Comparison of ENCODE assay signal across 9 mouse cellular contexts in the genomic region with DNA sequence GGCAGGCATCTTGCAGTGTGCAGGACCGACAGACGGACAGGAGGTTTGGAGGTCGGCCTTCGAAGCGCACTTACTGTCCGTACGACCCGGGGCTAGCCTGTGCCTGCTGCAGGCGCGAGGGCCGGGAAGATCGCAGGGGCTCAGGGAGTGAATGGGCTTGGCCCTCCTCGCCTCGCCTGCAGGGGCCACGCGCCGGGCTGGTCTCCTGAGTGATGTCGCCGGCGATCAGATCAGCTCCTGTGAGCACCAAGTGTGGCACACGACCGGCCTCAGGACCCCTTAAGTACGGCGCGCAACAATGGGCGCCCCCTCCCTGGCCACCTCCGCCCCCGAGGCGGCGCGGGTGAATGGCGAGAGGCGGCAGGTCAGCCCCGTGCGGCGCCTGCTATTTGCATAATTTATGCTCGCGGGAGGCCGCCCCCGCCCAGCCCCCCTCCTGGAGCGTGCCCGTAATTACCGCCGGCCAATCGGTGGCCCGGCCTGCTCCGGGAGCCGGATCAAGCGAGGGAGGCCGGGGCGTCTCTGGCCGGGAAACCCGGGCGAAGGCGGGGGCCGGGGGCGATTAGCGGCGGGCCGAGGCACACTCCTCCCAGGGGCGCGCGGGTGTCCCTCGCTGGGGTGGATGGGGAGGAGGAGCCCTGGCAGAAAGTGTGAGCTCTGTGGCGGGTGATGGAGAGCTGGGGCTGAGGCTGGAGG. TPM values are rescaled to one million over a fixed set of nuclear protein-coding genes. Genes with fewer than 3 reads are reported as not detected.
DNase-seq lines count a peak whose midpoint lies in the region; ATAC-seq and TF ChIP-seq lines count a peak whose summit lies in the region.
"Had no signal": no experiment of that assay in that cellular context is flagged by ENCODE, and none has a peak within 500 bp of the region (broad histone marks: within the 10 kb centered on the region; RNA-seq: fewer than 3 reads in every experiment).

Gene Neurog1, minus strand, starts transcription at position 240 of the 696 bp plus-strand sequence.

- H3K4me2 ChIP-seq in heart, embryonic 11.5 days, result peak within 1 kb of the TSS; percentile 59
- peak within 1 kb of the TSS; percentile 52 for H3K4me2 ChIP-seq in forebrain, embryonic 12.5 days
- H3K4me2 ChIP-seq in midbrain, embryonic 15.5 days, result peak within 1 kb of the TSS; percentile 59

- H3K9me3 ChIP-seq in heart, embryonic 11.5 days (replicated peaks; ENCODE audit: control insufficient read depth, low read length), result no peaks in the 10 kb centered on the region
- H3K9me3 ChIP-seq in G1E (replicated peaks), result peaks cover 78% of the 10 kb centered on the region
- no peaks in the 10 kb centered on the region for H3K9me3 ChIP-seq in forebrain, embryonic 12.5 days
- no peaks in the 10 kb centered on the region for H3K9me3 ChIP-seq in midbrain, embryonic 15.5 days

- no peak within 1 kb of the TSS for H3K27ac ChIP-seq in heart, embryonic 11.5 days (ENCODE audit: low read depth, low read length)
- peak within 1 kb of the TSS; percentile 72 for H3K27ac ChIP-seq in forebrain, embryonic 12.5 days
- H3K27ac ChIP-seq in midbrain, embryonic 15.5 days, result no peak within 1 kb of the TSS

- H3K36me3 ChIP-seq in heart, embryonic 11.5 days (ENCODE audit: control insufficient read depth, insufficient read depth, low read length), result no peaks in the 10 kb centered on the region
- no peaks in the 10 kb centered on the region for H3K36me3 ChIP-seq in G1E (replicated peaks)
- no peaks in the 10 kb centered on the region for H3K36me3 ChIP-seq in forebrain, embryonic 12.5 days (replicated peaks)
- H3K36me3 ChIP-seq in midbrain, embryonic 15.5 days (replicated peaks), result no peaks in the 10 kb centered on the region

- peaks cover 100% of the 10 kb centered on the region for H3K27me3 ChIP-seq in heart, embryonic 11.5 days (ENCODE audit: control insufficient read depth, insufficient read depth, low read length)
- peaks cover 5% of the 10 kb centered on the region; the same call in 1 of the 2 replicates for H3K27me3 ChIP-seq in G1E (ENCODE audit: insufficient read depth, low read length)
- H3K27me3 ChIP-seq in forebrain, embryonic 12.5 days, result peaks cover 98% of the 10 kb centered on the region
- peaks cover 94% of the 10 kb centered on the region for H3K27me3 ChIP-seq in midbrain, embryonic 15.5 days (replicated peaks)

- no peak for TF ChIP-seq CTCF in G1E (IDR thresholded peaks at IDR 0.05; ENCODE audit: low read depth, low read length)

- WGBS in heart, embryonic 11.5 days (ENCODE audit: insufficient replicate concordance), result under 1% methylated on average over 61 of the region's 65 CpGs
- under 1% methylated on average over 65 of the region's 65 CpGs for WGBS in forebrain, embryonic 12.5 days
- WGBS in midbrain, embryonic 15.5 days, result under 1% methylated on average over 65 of the region's 65 CpGs

- ATAC-seq in heart, embryonic 11.5 days (replicated peaks; ENCODE audit: insufficient number of reproducible peaks, low FRiP score, low TSS enrichment), result peak; percentile 46; the same call in 1 of the 2 replicates
- ATAC-seq in G1E (ENCODE audit: extremely low read depth, insufficient number of reproducible peaks, low FRiP score, poor library complexity, severe bottlenecking), result no peak
- ATAC-seq in forebrain, embryonic 12.5 days (ENCODE audit: low FRiP score), result peak; percentile 87
- peak; percentile 73 for ATAC-seq in midbrain, embryonic 15.5 days (replicated peaks)
- no peak for ATAC-seq in inflammation-experienced regulatory T-cells, adult 6 months

- peak within 1 kb of the TSS; percentile 35 for H3K4me3 ChIP-seq in heart, embryonic 11.5 days (ENCODE audit: low read depth, low read length)
- H3K4me3 ChIP-seq in G1E (ENCODE audit: low read depth, low read length), result peak within 1 kb of the TSS; percentile 38; the same call in 1 of the 2 replicates
- peak within 1 kb of the TSS; percentile 39 for H3K4me3 ChIP-seq in forebrain, embryonic 12.5 days (replicated peaks)
- peak within 1 kb of the TSS; percentile 36 for H3K4me3 ChIP-seq in midbrain, embryonic 15.5 days

- no peak for DNase-seq in heart, postnatal 25 days (ENCODE audit: low spot score)
- DNase-seq in G1E (ENCODE audit: low spot score), result no peak
- peak; percentile 12 to 19 for DNase-seq in kidney, postnatal 36 days
- no peak for DNase-seq in spleen, postnatal 14 days (ENCODE audit: low spot score in 2 of 2)

- no peak within 1 kb of the TSS for H3K9ac ChIP-seq in heart, embryonic 11.5 days (ENCODE audit: low read depth, low read length)
- H3K9ac ChIP-seq in forebrain, embryonic 12.5 days, result peak within 1 kb of the TSS; percentile 53
- 0 out of 2 replicates have a peak within 1 kb of the TSS, but pooled peaks have one; percentile 5 for H3K9ac ChIP-seq in midbrain, embryonic 15.5 days

- no peaks in the 10 kb centered on the region for H3K4me1 ChIP-seq in heart, embryonic 11.5 days (ENCODE audit: control insufficient read depth, insufficient read depth, low read length)
- H3K4me1 ChIP-seq in G1E (ENCODE audit: insufficient read depth, low read depth, low read length), result no peaks in the 10 kb centered on the region
- peaks cover 67% of the 10 kb centered on the region for H3K4me1 ChIP-seq in forebrain, embryonic 12.5 days
- peaks cover 31% of the 10 kb centered on the region for H3K4me1 ChIP-seq in midbrain, embryonic 15.5 days

- intact Hi-C loops in heart, postnatal 25 days (cut with DNase I), result no loop called here

RNA-seq across cellular contexts. Expression of gene Neurog1, which starts in this region (rescaled TPM):
- polyA plus RNA-seq in heart, embryonic 11.5 days (2014; fragmentation: Nextera tagmentation; extraction: Ambion mirVana), result 0.09 TPM in 1 of 2 replicates, not detected in the other
- total RNA-seq in heart, postnatal 25 days (2021), result not detected
- not detected in 2 replicates for total RNA-seq in G1E (2014; fragmentation: Nextera tagmentation)
- total RNA-seq in G1E (2017), result 0.11 TPM in 1 of 2 replicates, not detected in the other
- polyA plus RNA-seq in G1E (2012), result not detected in 2 replicates
- 16.2 and 19.5 TPM in 2 replicates for polyA plus RNA-seq in forebrain, embryonic 12.5 days (2016; fragmentation: Nextera tagmentation; extraction: Ambion mirVana)
- polyA plus RNA-seq in midbrain, embryonic 15.5 days (2015; fragmentation: Nextera tagmentation; extraction: Ambion mirVana), result 3.9 and 6.1 TPM in 2 replicates
- polyA plus RNA-seq in inflammation-experienced regulatory T-cells, adult 6 months (2017; shearing (Covaris generic)), result not detected
- total RNA-seq: MEL had no signal

Comparison
In these comparisons a context has a peak if more than half of its experiments do, and no peak if none do; other contexts are left out.
1. Peak in ATAC-seq, H3K4me3 ChIP-seq and H3K4me2 ChIP-seq in heart, embryonic 11.5 days; RNA of the gene not detected or under 1 TPM.
2. ATAC-seq: peak in forebrain, embryonic 12.5 days (single experiment) and midbrain, embryonic 15.5 days (single experiment); none in G1E (single experiment) and inflammation-experienced regulatory T-cells, adult 6 months (single experiment).
3. DNase-seq: peak in kidney, postnatal 36 days (2 of 2); none in heart, postnatal 25 days (single experiment), G1E (single experiment) and spleen, postnatal 14 days (0 of 2).
4. Peak in every context shown above with its lines, with median percentiles within 50 percentile points of each other: H3K4me2 ChIP-seq and H3K4me3 ChIP-seq.